Mouse (Mus musculus): Measurements from ENCODE around the gene Antxrl. TPM values are rescaled to one million over a fixed set of nuclear protein-coding genes. Genes with fewer than 3 reads are reported as not detected.

Antxrl gene
- polyA plus RNA-seq, 1 experiment = not detected

GRCm38 (mm10) chr14:34091475-34091874 is 39.0 kb downstream of the Antxrl start:
- no peak overlapping the region for H3K4me3 ChIP-seq (ENCODE audit: insufficient read depth, low read depth, low read length)
- H3K4me1 ChIP-seq (ENCODE audit: control insufficient read depth, insufficient read depth, low read length) = peaks cover 2% of the 10 kb centered on the region; the same call in 1 of the 2 replicates
- no peak overlapping the region for H3K27ac ChIP-seq (ENCODE audit: insufficient read depth, low read depth, low read length)
- WGBS = 90% methylated on average over 5 of the region's 5 CpGs
- no peak for TF ChIP-seq POLR2A (IDR thresholded peaks at IDR 0.05; ENCODE audit: insufficient read depth, low read depth, low read length)
- no peak for TF ChIP-seq CTCF (IDR thresholded peaks at IDR 0.05; ENCODE audit: insufficient read depth, low read depth, low read length)

GRCm38 (mm10) chr14:34092856-34093255 is 40.3 kb downstream of the Antxrl start:
- Histone ChIP-seq H3K4me1 (ENCODE audit: control insufficient read depth, insufficient read depth, low read length) (peaks cover 2% of the 10 kb centered on the region; the same call in 1 of the 2 replicates), H3K4me3 (ENCODE audit: insufficient read depth, low read depth, low read length) (no peak overlapping the region), H3K27ac (ENCODE audit: insufficient read depth, low read depth, low read length) (no peak overlapping the region)
- WGBS = 88% methylated on average over 1 of the region's 1 CpGs
- TF ChIP-seq CTCF (IDR thresholded peaks at IDR 0.05; ENCODE audit: insufficient read depth, low read depth, low read length) (no peak), POLR2A (IDR thresholded peaks at IDR 0.05; ENCODE audit: insufficient read depth, low read depth, low read length) (no peak)

GRCm38 (mm10) chr14:34096161-34096560 is 43.7 kb downstream of the Antxrl start:
- TF ChIP-seq POLR2A (IDR thresholded peaks at IDR 0.05; ENCODE audit: insufficient read depth, low read depth, low read length) (no peak), CTCF (IDR thresholded peaks at IDR 0.05; ENCODE audit: insufficient read depth, low read depth, low read length) (no peak)
- WGBS = 53% methylated on average over 5 of the region's 5 CpGs
- peaks cover 2% of the 10 kb centered on the region; the same call in 1 of the 2 replicates for H3K4me1 ChIP-seq (ENCODE audit: control insufficient read depth, insufficient read depth, low read length)
- no peak overlapping the region for H3K27ac ChIP-seq (ENCODE audit: insufficient read depth, low read depth, low read length)
- H3K4me3 ChIP-seq (ENCODE audit: insufficient read depth, low read depth, low read length) = no peak overlapping the region

- no peak within 1 kb of the TSS for H3K27ac ChIP-seq (ENCODE audit: insufficient read depth, low read depth, low read length)
- WGBS = 79% methylated on average over 5 of the region's 5 CpGs
- no peak within 1 kb of the TSS for H3K4me3 ChIP-seq (ENCODE audit: insufficient read depth, low read depth, low read length)
- H3K4me1 ChIP-seq (ENCODE audit: control insufficient read depth, insufficient read depth, low read length) = no peaks in the 10 kb centered on the region
- TF ChIP-seq CTCF (IDR thresholded peaks at IDR 0.05; ENCODE audit: insufficient read depth, low read depth, low read length) = no peak
These were observed 50.1 kb downstream of the Antxrl start, which contains the start of gene A630023A22Rik for GRCm38 (mm10) chr14:34102601-34103000. Gene A630023A22Rik (minus strand): TSS chr14:34102754.

GRCm38 (mm10) chr14:34103855-34104254 is 51.3 kb downstream of the Antxrl start:
- TF ChIP-seq POLR2A (IDR thresholded peaks at IDR 0.05; ENCODE audit: insufficient read depth, low read depth, low read length) (no peak), CTCF (IDR thresholded peaks at IDR 0.05; ENCODE audit: insufficient read depth, low read depth, low read length) (no peak)
- 97% methylated on average over 3 of the region's 3 CpGs for WGBS

GRCm38 (mm10) chr14:34104892-34105291 is 52.4 kb downstream of the Antxrl start:
- no peak overlapping the region for H3K4me3 ChIP-seq (ENCODE audit: insufficient read depth, low read depth, low read length)
- H3K4me1 ChIP-seq (ENCODE audit: control insufficient read depth, insufficient read depth, low read length) = no peaks in the 10 kb centered on the region
- TF ChIP-seq POLR2A (IDR thresholded peaks at IDR 0.05; ENCODE audit: insufficient read depth, low read depth, low read length) (no peak), CTCF (IDR thresholded peaks at IDR 0.05; ENCODE audit: insufficient read depth, low read depth, low read length) (peak; percentile 8; the same call in 1 of the 2 replicates)
- H3K27ac ChIP-seq (ENCODE audit: insufficient read depth, low read depth, low read length) = no peak overlapping the region
- WGBS = 30% methylated on average over 8 of the region's 8 CpGs

More at GRCm38 (mm10) chr14:34103855-34104254, 51.3 kb downstream of the Antxrl start:
- Histone ChIP-seq H3K4me3 (ENCODE audit: insufficient read depth, low read depth, low read length) (no peak overlapping the region), H3K27ac (ENCODE audit: insufficient read depth, low read depth, low read length) (no peak overlapping the region), H3K4me1 (ENCODE audit: control insufficient read depth, insufficient read depth, low read length) (no peaks in the 10 kb centered on the region)

GRCm38 (mm10) chr14:34106389-34107062 is 54.0 kb downstream of the Antxrl start:
- TF ChIP-seq POLR2A (IDR thresholded peaks at IDR 0.05; ENCODE audit: insufficient read depth, low read depth, low read length) = no peak
- peak; percentile 7; the same call in 1 of the 2 replicates for TF ChIP-seq CTCF (IDR thresholded peaks at IDR 0.05; ENCODE audit: insufficient read depth, low read depth, low read length)
- Histone ChIP-seq H3K4me3 (ENCODE audit: insufficient read depth, low read depth, low read length) (no peak overlapping the region), H3K4me1 (ENCODE audit: control insufficient read depth, insufficient read depth, low read length) (no peaks in the 10 kb centered on the region), H3K27ac (ENCODE audit: insufficient read depth, low read depth, low read length) (no peak overlapping the region)
- WGBS = 64% methylated on average over 12 of the region's 12 CpGs

GRCm38 (mm10) chr14:34107594-34107993 is 55.1 kb downstream of the Antxrl start:
- no peak overlapping the region for H3K27ac ChIP-seq (ENCODE audit: insufficient read depth, low read depth, low read length)
- 84% methylated on average over 4 of the region's 4 CpGs for WGBS
- no peaks in the 10 kb centered on the region for H3K4me1 ChIP-seq (ENCODE audit: control insufficient read depth, insufficient read depth, low read length)
- no peak for TF ChIP-seq POLR2A (IDR thresholded peaks at IDR 0.05; ENCODE audit: insufficient read depth, low read depth, low read length)
- no peak for TF ChIP-seq CTCF (IDR thresholded peaks at IDR 0.05; ENCODE audit: insufficient read depth, low read depth, low read length)
- H3K4me3 ChIP-seq (ENCODE audit: insufficient read depth, low read depth, low read length) = no peak overlapping the region

GRCm38 (mm10) chr14:34114311-34114710 is 61.8 kb downstream of the Antxrl start:
- Histone ChIP-seq H3K4me3 (ENCODE audit: insufficient read depth, low read depth, low read length) (no peak overlapping the region), H3K27ac (ENCODE audit: insufficient read depth, low read depth, low read length) (no peak overlapping the region), H3K4me1 (ENCODE audit: control insufficient read depth, insufficient read depth, low read length) (no peaks in the 10 kb centered on the region)
- WGBS = 89% methylated on average over 4 of the region's 4 CpGs
- TF ChIP-seq POLR2A (IDR thresholded peaks at IDR 0.05; ENCODE audit: insufficient read depth, low read depth, low read length) (no peak), CTCF (IDR thresholded peaks at IDR 0.05; ENCODE audit: insufficient read depth, low read depth, low read length) (no peak)
